Mouse (Mus musculus) left cerebral cortex, adult 18-20 months (tissue): ENCODE measurements at regions not wholly inside any gene's neighbourhood (a gene's known extent, or its start where the extent isn't known, plus 50 kb on each side); places are given as distances from the start of the nearest gene placed in this dataset.

Experiments
- DNase-seq, 2 experiments: peaks; one replicate each; pipeline ENCODE4 v3.0.0; 2021 to 2022; ENCODE audit warnings: low spot score in 2 of 2, mixed read lengths in 1 of 2

DNA sequence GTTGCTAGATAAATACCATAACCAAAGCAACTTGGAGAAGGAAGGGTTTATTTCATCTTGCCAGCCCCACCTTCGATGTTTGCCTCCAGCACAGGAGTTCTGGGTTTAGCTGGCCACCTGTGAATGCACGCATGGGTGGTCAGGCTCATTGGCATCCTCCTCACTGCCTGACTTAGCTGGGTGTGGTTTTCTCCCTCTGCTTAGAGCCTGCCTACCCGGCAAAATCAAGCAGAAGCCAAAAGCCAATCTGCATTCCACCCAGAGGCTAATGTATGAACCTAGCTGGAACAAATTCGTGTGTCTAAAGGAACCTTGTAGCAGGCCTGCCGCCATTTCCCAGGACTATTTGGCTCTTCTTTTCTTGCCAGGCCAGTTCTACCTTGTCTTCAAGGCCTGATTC is 58.7 kb upstream of the Sox13 start:
- no peak for DNase-seq

DNA sequence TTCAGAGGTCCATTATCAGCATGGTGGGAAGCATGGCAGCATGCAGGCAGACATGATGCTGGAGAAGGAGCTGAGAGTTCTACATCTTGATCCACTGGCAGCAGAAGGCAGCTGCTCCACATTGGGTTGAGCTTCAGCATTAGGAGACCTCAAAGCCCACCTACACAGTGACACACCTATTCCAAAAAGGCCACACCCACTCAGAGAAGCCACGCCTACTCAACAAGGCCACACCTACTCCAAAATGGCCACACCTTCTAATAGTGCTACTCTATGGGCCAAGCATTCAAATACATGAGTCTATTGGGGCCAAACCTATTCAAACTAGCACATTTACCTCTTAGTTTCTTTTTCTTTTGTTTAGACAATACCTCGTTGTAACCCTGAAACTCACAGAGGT is 50.4 kb upstream of the Sox13 start:
- no peak for DNase-seq
